Mouse (Mus musculus): ENCODE data around the gene Olfr538.
"Not testable (repeated sequence)": the region's sequence is repeated elsewhere in the genome, so short reads cannot be mapped to it uniquely, and the experiment has no call there.

The Olfr538 gene

DNA sequence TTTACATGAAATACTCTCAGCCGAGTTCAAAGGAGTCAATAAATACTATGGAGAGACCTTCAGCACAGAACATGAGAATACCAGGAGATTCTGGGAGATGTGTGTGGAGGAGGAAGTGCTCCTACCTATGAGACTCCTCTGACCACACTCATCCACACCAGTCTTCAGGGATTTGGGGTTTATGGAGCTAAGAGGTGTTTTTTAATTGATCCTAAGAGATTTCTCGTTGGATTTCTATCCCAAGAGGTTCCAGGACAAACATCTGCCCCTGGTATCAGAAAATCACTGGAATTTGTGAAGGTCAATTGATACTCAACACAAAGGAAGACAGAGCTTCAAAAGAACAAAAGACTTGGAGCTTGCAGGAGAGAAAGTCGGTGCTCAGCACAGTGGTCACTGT, at the start of gene Olfr538:
Gene Olfr538, plus strand, starts transcription at position 301 of the 400 bp plus-strand sequence.
- no peak for DNase-seq

DNA sequence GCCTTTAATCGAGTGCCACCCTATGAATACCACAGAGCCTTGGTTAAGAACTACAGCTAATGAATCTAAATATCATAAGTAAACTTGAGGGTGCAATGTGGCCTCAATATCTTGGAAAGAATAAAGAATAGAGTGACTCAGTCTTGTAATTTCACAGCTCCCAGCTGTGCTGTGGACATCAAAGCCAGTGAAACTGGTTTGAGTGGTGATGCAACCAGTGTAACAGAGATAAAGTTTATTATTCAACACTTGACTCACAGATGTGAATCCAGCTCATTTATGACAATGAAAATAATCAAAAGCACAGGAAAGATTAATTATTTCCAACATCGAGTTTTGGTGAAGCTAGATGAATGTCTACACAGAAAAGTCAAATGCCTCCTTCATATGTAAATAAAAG, 27.9 kb upstream of the Olfr538 start:
- DNase-seq = no peak

DNA sequence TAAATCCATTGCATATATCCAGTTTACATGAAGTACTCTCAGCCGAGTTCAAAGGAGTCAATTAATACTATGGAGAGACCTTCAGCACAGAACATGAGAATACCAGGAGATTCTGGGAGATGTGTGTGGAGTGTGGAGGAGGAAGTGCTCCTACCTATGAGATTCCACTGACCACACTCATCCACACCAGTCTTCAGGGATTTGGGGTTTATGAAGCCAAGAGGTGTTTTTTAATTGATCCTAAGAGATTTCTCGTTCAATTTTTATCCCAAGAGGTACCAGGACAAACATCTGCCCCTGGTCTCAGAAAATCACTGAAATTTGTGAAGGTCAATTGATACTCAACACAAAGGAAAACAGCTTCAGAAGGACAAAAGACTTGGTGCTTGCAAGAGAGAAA, 33.3 kb downstream of the Olfr538 start, which contains the start of gene Olfr46:
Gene Olfr46, plus strand, starts transcription at position 301 of the 400 bp plus-strand sequence.
- not testable (repeated sequence) for DNase-seq
